In the genomic region with DNA sequence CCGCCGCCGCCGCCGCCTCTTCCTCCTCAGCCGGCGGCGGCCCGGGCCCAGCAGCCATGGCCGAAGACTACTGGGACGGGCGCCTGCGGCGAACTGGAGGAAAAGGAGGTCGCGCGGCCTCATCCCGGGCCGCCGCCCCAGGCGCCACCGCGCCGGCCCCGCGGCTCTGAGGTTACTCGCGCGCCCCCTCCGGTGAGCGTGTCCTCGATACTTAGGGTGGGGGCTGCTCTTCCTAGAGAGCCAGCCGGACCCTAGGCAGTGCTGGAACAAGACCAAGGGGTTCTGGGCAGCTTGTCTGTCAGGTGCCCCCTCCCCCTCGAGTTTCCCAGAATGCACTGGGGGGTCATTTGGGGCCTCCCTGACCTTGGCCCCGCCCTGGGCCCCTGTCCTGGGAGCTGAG, we compare ENCODE assay signal across 8 mouse cellular contexts. TPM values are rescaled to one million over a fixed set of nuclear protein-coding genes. Genes with fewer than 3 reads are reported as not detected.
DNase-seq lines count a peak whose midpoint lies in the region; ATAC-seq and TF ChIP-seq lines count a peak whose summit lies in the region.

No protein-coding gene starts in this region.

- H3K36me3 ChIP-seq in embryonic facial prominence, embryonic 14.5 days (ENCODE audit: control insufficient read depth, insufficient read depth, low read length) = 0 out of 2 replicates have a peak, but pooled peaks cover 6% of the 10 kb centered on the region
- H3K36me3 ChIP-seq in limb, embryonic 14.5 days (ENCODE audit: control insufficient read depth, insufficient read depth, low read length) = peaks cover 4% of the 10 kb centered on the region; the same call in 1 of the 2 replicates
- H3K36me3 ChIP-seq in midbrain, embryonic 16.5 days (ENCODE audit: control insufficient read depth, insufficient read depth, low read length) = 0 out of 2 replicates have a peak, but pooled peaks cover 1% of the 10 kb centered on the region

- 9% methylated on average over 9 of the region's 35 CpGs for WGBS in embryonic facial prominence, embryonic 14.5 days
- 16% methylated on average over 3 of the region's 35 CpGs for WGBS in limb, embryonic 14.5 days
- WGBS in midbrain, embryonic 16.5 days = 9% methylated on average over 5 of the region's 35 CpGs

- H3K4me1 ChIP-seq in embryonic facial prominence, embryonic 14.5 days (ENCODE audit: control insufficient read depth, insufficient read depth, low read length) = no peaks in the 10 kb centered on the region
- H3K4me1 ChIP-seq in limb, embryonic 14.5 days (ENCODE audit: control insufficient read depth, insufficient read depth, low read length) = no peaks in the 10 kb centered on the region
- H3K4me1 ChIP-seq in midbrain, embryonic 16.5 days (ENCODE audit: control insufficient read depth, insufficient read depth, low read length) = peaks cover 13% of the 10 kb centered on the region

- peak overlapping the region; percentile 66 for H3K4me2 ChIP-seq in embryonic facial prominence, embryonic 14.5 days (ENCODE audit: low read depth, low read length)
- H3K4me2 ChIP-seq in limb, embryonic 14.5 days (replicated peaks; ENCODE audit: low read depth, low read length, severe bottlenecking) = peak overlapping the region; percentile 56
- H3K4me2 ChIP-seq in midbrain, embryonic 16.5 days (ENCODE audit: low read length) = peak overlapping the region; percentile 69

- peak overlapping the region; percentile 71 for H3K4me3 ChIP-seq in embryonic facial prominence, embryonic 14.5 days (ENCODE audit: low read depth, low read length)
- H3K4me3 ChIP-seq in limb, embryonic 14.5 days (replicated peaks; ENCODE audit: low read length) = peak overlapping the region; percentile 58
- peak overlapping the region; percentile 63 for H3K4me3 ChIP-seq in midbrain, embryonic 16.5 days (ENCODE audit: low read depth, low read length)

- H3K9ac ChIP-seq in embryonic facial prominence, embryonic 14.5 days (ENCODE audit: low read depth, low read length) = peak overlapping the region; percentile 91
- peak overlapping the region; percentile 78 for H3K9ac ChIP-seq in limb, embryonic 14.5 days (ENCODE audit: low read depth, low read length, severe bottlenecking)
- H3K9ac ChIP-seq in midbrain, embryonic 16.5 days (ENCODE audit: low read depth, low read length) = peak overlapping the region; percentile 85

- TF ChIP-seq POLR2A in limb, embryonic 14.5 days (IDR thresholded peaks at IDR 0.05; ENCODE audit: borderline replicate concordance, extremely low read depth, insufficient read depth, insufficient read length) = no peak

- ATAC-seq in embryonic facial prominence, embryonic 14.5 days (ENCODE audit: low read depth) = peak; percentile 34
- ATAC-seq in limb, embryonic 14.5 days (ENCODE audit: low FRiP score, low read depth) = peak; percentile 21
- peak; percentile 54 for ATAC-seq in midbrain, embryonic 16.5 days

- H3K9me3 ChIP-seq in embryonic facial prominence, embryonic 14.5 days (ENCODE audit: control insufficient read depth, low read length) = no peaks in the 10 kb centered on the region
- H3K9me3 ChIP-seq in limb, embryonic 14.5 days (ENCODE audit: control insufficient read depth, low read length) = no peaks in the 10 kb centered on the region
- H3K9me3 ChIP-seq in midbrain, embryonic 16.5 days (replicated peaks; ENCODE audit: control insufficient read depth, low read length, poor library complexity, severe bottlenecking) = no peaks in the 10 kb centered on the region

- peak; percentile 66 for DNase-seq in 3T3-L1 (ENCODE audit: low read depth, low spot score)
- peak; percentile 52 to 78 for DNase-seq in adrenal gland, postnatal 36 days
- DNase-seq in embryonic facial prominence, embryonic 14.5 days (ENCODE audit: low spot score) = peak; percentile 63
- peak; percentile 38 for DNase-seq in heart, adult 8-10 months (ENCODE audit: low spot score)
- peak; percentile 60 for DNase-seq in kidney, adult 9 months
- peak; percentile 42 for DNase-seq in limb, embryonic 14.5 days (ENCODE audit: low spot score)
- DNase-seq in spleen, postnatal 36 days (ENCODE audit: low spot score in 2 of 2) = peak; percentile 24 to 32

- H3K27me3 ChIP-seq in embryonic facial prominence, embryonic 14.5 days (replicated peaks; ENCODE audit: control insufficient read depth, insufficient read depth, low read length) = no peaks in the 10 kb centered on the region
- no peaks in the 10 kb centered on the region for H3K27me3 ChIP-seq in limb, embryonic 14.5 days (ENCODE audit: control insufficient read depth, insufficient read depth, low read length)
- no peaks in the 10 kb centered on the region for H3K27me3 ChIP-seq in midbrain, embryonic 16.5 days (ENCODE audit: control insufficient read depth, insufficient read depth, low read depth, low read length)

- peak overlapping the region; percentile 95 for H3K27ac ChIP-seq in embryonic facial prominence, embryonic 14.5 days (replicated peaks; ENCODE audit: low read depth, low read length)
- peak overlapping the region; percentile 91 for H3K27ac ChIP-seq in limb, embryonic 14.5 days (replicated peaks; ENCODE audit: low read depth, low read length)
- peak overlapping the region; percentile 93 for H3K27ac ChIP-seq in midbrain, embryonic 16.5 days (ENCODE audit: low read length)

RNA-seq across cellular contexts. Expression of a gene that starts 0.9 kb away (rescaled TPM):
- total RNA-seq in adrenal gland, postnatal 36 days (2021) = 100 to 1,000 TPM; 149 to 163 TPM
- 97.5 and 97.7 TPM in 2 replicates for polyA plus RNA-seq in embryonic facial prominence, embryonic 14.5 days (2014; fragmentation: Nextera tagmentation; extraction: Ambion mirVana)
- 100 to 1,000 TPM; 112 to 136 (median 121) TPM for total RNA-seq in heart, adult 8-10 months (2022)
- 256 and 298 TPM in 2 replicates for polyA plus RNA-seq in limb, embryonic 14.5 days (2012; rRNA removed)
- 102 and 109 TPM in 2 replicates for polyA plus RNA-seq in limb, embryonic 14.5 days (2014; fragmentation: Nextera tagmentation; extraction: Ambion mirVana)
- 138 and 148 TPM in 2 replicates for polyA plus RNA-seq in midbrain, embryonic 16.5 days (2015; fragmentation: Nextera tagmentation; extraction: Ambion mirVana)

RNA-seq across cellular contexts. Expression of a gene that starts 15.1 kb away (rescaled TPM):
- total RNA-seq in adrenal gland, postnatal 36 days (2021) = 10 to 100 TPM; 25.6 to 27.0 TPM
- polyA plus RNA-seq in embryonic facial prominence, embryonic 14.5 days (2014; fragmentation: Nextera tagmentation; extraction: Ambion mirVana) = 46.4 and 49.5 TPM in 2 replicates
- total RNA-seq in heart, adult 8-10 months (2022) = 1 to 10 TPM; 3.7 to 7.3 (median 5.9) TPM
- 78.3 and 87.0 TPM in 2 replicates for polyA plus RNA-seq in limb, embryonic 14.5 days (2012; rRNA removed)
- 43.5 and 49.7 TPM in 2 replicates for polyA plus RNA-seq in limb, embryonic 14.5 days (2014; fragmentation: Nextera tagmentation; extraction: Ambion mirVana)
- 108 and 109 TPM in 2 replicates for polyA plus RNA-seq in midbrain, embryonic 16.5 days (2015; fragmentation: Nextera tagmentation; extraction: Ambion mirVana)

RNA-seq across cellular contexts. Expression of a gene that starts 30.5 kb away (rescaled TPM):
- 100 to 1,000 TPM; 423 to 486 TPM for total RNA-seq in adrenal gland, postnatal 36 days (2021)
- polyA plus RNA-seq in embryonic facial prominence, embryonic 14.5 days (2014; fragmentation: Nextera tagmentation; extraction: Ambion mirVana) = 165 and 192 TPM in 2 replicates
- total RNA-seq in heart, adult 8-10 months (2022) = 100 to 1,000 TPM; 197 to 257 (median 214) TPM
- polyA plus RNA-seq in limb, embryonic 14.5 days (2012; rRNA removed) = 246 and 331 TPM in 2 replicates
- polyA plus RNA-seq in limb, embryonic 14.5 days (2014; fragmentation: Nextera tagmentation; extraction: Ambion mirVana) = 181 and 183 TPM in 2 replicates
- 385 and 404 TPM in 2 replicates for polyA plus RNA-seq in midbrain, embryonic 16.5 days (2015; fragmentation: Nextera tagmentation; extraction: Ambion mirVana)

Comparison
In these comparisons a context has a peak if more than half of its experiments do, and no peak if none do; other contexts are left out.
1. Peak in every context shown above with its lines: DNase-seq, ATAC-seq, H3K4me3 ChIP-seq and H3K27ac ChIP-seq.